Mouse (Mus musculus): Measurements from ENCODE around the gene Myh3. TPM values are rescaled to one million over a fixed set of nuclear protein-coding genes. Genes with fewer than 3 reads are reported as not detected.

The Myh3 gene
- total RNA-seq, 2 experiments from 2014 or later, result 3.3 TPM

Small RNA genes lying within 50 kb of the gene (microRNA-seq; reads per million reads assigned to microRNA genes)
- gene Mir6923, result not detected

Other genes starting within 250 kb of the Myh3 start
- under 1 TPM; 0.18 to 0.51 TPM for gene Pirt, start 166.3 kb upstream of the Myh3 start, total RNA-seq (2021)
- not detected for gene Tmem238l, start 121.7 kb upstream of the Myh3 start, total RNA-seq (2021)
- gene Tmem220, start 53.1 kb upstream of the Myh3 start, total RNA-seq (2021), result under 1 TPM; 0.43 to 0.51 TPM
- gene Adprm, start 25.7 kb upstream of the Myh3 start, total RNA-seq (2021), result 10 to 100 TPM; 23.0 to 26.1 TPM
- 1 to 10 TPM; 8.3 to 8.9 TPM for gene Sco1, start 25.6 kb upstream of the Myh3 start, total RNA-seq (2021)
- under 1 TPM; 0.58 to 0.59 TPM for gene Myh2, start 92.7 kb downstream of the Myh3 start, total RNA-seq (2021)
- gene Myh1, start 121.8 kb downstream of the Myh3 start, total RNA-seq (2021), result under 1 TPM; 0.32 to 0.45 TPM
- gene Myh4, start 159.7 kb downstream of the Myh3 start, total RNA-seq (2021), result under 1 TPM; 0.51 to 0.64 TPM
- gene Myh8, start 198.8 kb downstream of the Myh3 start, total RNA-seq (2021), result 1 to 10 TPM; 1.2 to 1.5 TPM
- gene Myh13, start 243.4 kb downstream of the Myh3 start, total RNA-seq (2021), result under 1 TPM; 0.43 to 0.71 TPM